Mouse (Mus musculus): ENCODE data around the gene Thsd4. TPM values are rescaled to one million over a fixed set of nuclear protein-coding genes. Genes with fewer than 3 reads are reported as not detected.

Thsd4 gene
- polyA plus RNA-seq, 1 experiment from 2014 or later = 6.0 TPM

GRCm38 (mm10) chr9:60398073-60398472, 123.8 kb downstream of the Thsd4 start:
- no peak for ATAC-seq
- Histone ChIP-seq H3K4me3 (no peak overlapping the region), H3K4me1 (peaks cover 4% of the 10 kb centered on the region; the same call in 1 of the 2 replicates), H3K36me3 (ENCODE audit: poor library complexity, severe bottlenecking) (no peaks in the 10 kb centered on the region), H3K27ac (no peak overlapping the region), H3K9me3 (replicated peaks) (no peaks in the 10 kb centered on the region), H3K4me2 (no peak overlapping the region), H3K27me3 (no peaks in the 10 kb centered on the region), H3K9ac (no peak overlapping the region)
- WGBS = 26% methylated on average over 2 of the region's 2 CpGs

GRCm38 (mm10) chr9:60396096-60396495, 125.8 kb downstream of the Thsd4 start:
- Histone ChIP-seq H3K27me3 (no peaks in the 10 kb centered on the region), H3K9ac (no peak overlapping the region), H3K36me3 (ENCODE audit: poor library complexity, severe bottlenecking) (no peaks in the 10 kb centered on the region), H3K9me3 (replicated peaks) (no peaks in the 10 kb centered on the region), H3K4me1 (peaks cover 4% of the 10 kb centered on the region; the same call in 1 of the 2 replicates), H3K4me2 (no peak overlapping the region), H3K4me3 (no peak overlapping the region), H3K27ac (no peak overlapping the region)
- no peak for ATAC-seq
- 55% methylated on average over 3 of the region's 3 CpGs for WGBS

GRCm38 (mm10) chr9:60392916-60393315, 128.9 kb downstream of the Thsd4 start:
- ATAC-seq = no peak
- no peak overlapping the region for H3K9ac ChIP-seq
- H3K27me3 ChIP-seq = no peaks in the 10 kb centered on the region
- H3K4me2 ChIP-seq = no peak overlapping the region
- WGBS = 92% methylated on average over 4 of the region's 4 CpGs
- H3K27ac ChIP-seq = no peak overlapping the region
- 0 out of 2 replicates have a peak, but pooled peaks cover under 1% of the 10 kb centered on the region for H3K4me1 ChIP-seq
- H3K4me3 ChIP-seq = no peak overlapping the region
- no peaks in the 10 kb centered on the region for H3K9me3 ChIP-seq (replicated peaks)
- H3K36me3 ChIP-seq (ENCODE audit: poor library complexity, severe bottlenecking) = no peaks in the 10 kb centered on the region

GRCm38 (mm10) chr9:60384751-60385150, 137.1 kb downstream of the Thsd4 start:
- H3K9me3 ChIP-seq (replicated peaks) = no peaks in the 10 kb centered on the region
- H3K4me3 ChIP-seq = no peak overlapping the region
- 82% methylated on average over 6 of the region's 6 CpGs for WGBS
- H3K4me1 ChIP-seq = no peaks in the 10 kb centered on the region
- H3K36me3 ChIP-seq (ENCODE audit: poor library complexity, severe bottlenecking) = no peaks in the 10 kb centered on the region
- no peaks in the 10 kb centered on the region for H3K27me3 ChIP-seq
- H3K4me2 ChIP-seq = no peak overlapping the region
- no peak overlapping the region for H3K9ac ChIP-seq
- no peak overlapping the region for H3K27ac ChIP-seq
- ATAC-seq = no peak

- H3K4me1 ChIP-seq = no peaks in the 10 kb centered on the region
- H3K4me3 ChIP-seq = no peak overlapping the region
- H3K9ac ChIP-seq = no peak overlapping the region
- H3K9me3 ChIP-seq (replicated peaks) = no peaks in the 10 kb centered on the region
- no peaks in the 10 kb centered on the region for H3K36me3 ChIP-seq (ENCODE audit: poor library complexity, severe bottlenecking)
- WGBS = 76% methylated on average over 4 of the region's 4 CpGs
- no peak for ATAC-seq
- no peak overlapping the region for H3K4me2 ChIP-seq
- H3K27me3 ChIP-seq = no peaks in the 10 kb centered on the region
- H3K27ac ChIP-seq = no peak overlapping the region
These were observed 138.9 kb downstream of the Thsd4 start for GRCm38 (mm10) chr9:60382941-60383340.

GRCm38 (mm10) chr9:60382526-60382925, 139.3 kb downstream of the Thsd4 start:
- 83% methylated on average over 4 of the region's 4 CpGs for WGBS
- ATAC-seq = no peak
- no peaks in the 10 kb centered on the region for H3K36me3 ChIP-seq (ENCODE audit: poor library complexity, severe bottlenecking)

GRCm38 (mm10) chr9:60381010-60381409, 140.8 kb downstream of the Thsd4 start:
- no peak for ATAC-seq
- no peak overlapping the region for H3K9ac ChIP-seq
- no peaks in the 10 kb centered on the region for H3K36me3 ChIP-seq (ENCODE audit: poor library complexity, severe bottlenecking)
- 86% methylated on average over 2 of the region's 2 CpGs for WGBS
- no peaks in the 10 kb centered on the region for H3K27me3 ChIP-seq
- H3K27ac ChIP-seq = no peak overlapping the region
- H3K4me2 ChIP-seq = no peak overlapping the region
- no peaks in the 10 kb centered on the region for H3K4me1 ChIP-seq
- H3K4me3 ChIP-seq = no peak overlapping the region
- H3K9me3 ChIP-seq (replicated peaks) = no peaks in the 10 kb centered on the region

More at GRCm38 (mm10) chr9:60382526-60382925, 139.3 kb downstream of the Thsd4 start:
- no peak overlapping the region for H3K9ac ChIP-seq
- H3K27me3 ChIP-seq = no peaks in the 10 kb centered on the region
- no peak overlapping the region for H3K4me3 ChIP-seq
- H3K4me2 ChIP-seq = no peak overlapping the region
- no peaks in the 10 kb centered on the region for H3K9me3 ChIP-seq (replicated peaks)
- no peaks in the 10 kb centered on the region for H3K4me1 ChIP-seq
- no peak overlapping the region for H3K27ac ChIP-seq

GRCm38 (mm10) chr9:60380550-60380949, 141.3 kb downstream of the Thsd4 start:
- no peak for ATAC-seq
- 83% methylated on average over 4 of the region's 4 CpGs for WGBS
- H3K4me3 ChIP-seq = no peak overlapping the region

GRCm38 (mm10) chr9:60378235-60378634, 143.6 kb downstream of the Thsd4 start:
- ATAC-seq = no peak
- WGBS = 89% methylated on average over 6 of the region's 6 CpGs
- H3K4me1 ChIP-seq = no peaks in the 10 kb centered on the region

More at GRCm38 (mm10) chr9:60380550-60380949, 141.3 kb downstream of the Thsd4 start:
- Histone ChIP-seq H3K4me2 (no peak overlapping the region), H3K27ac (no peak overlapping the region), H3K4me1 (no peaks in the 10 kb centered on the region), H3K9me3 (replicated peaks) (no peaks in the 10 kb centered on the region), H3K27me3 (no peaks in the 10 kb centered on the region), H3K9ac (no peak overlapping the region), H3K36me3 (ENCODE audit: poor library complexity, severe bottlenecking) (no peaks in the 10 kb centered on the region)

GRCm38 (mm10) chr9:60373161-60373737, 148.6 kb downstream of the Thsd4 start:
- peaks cover 3% of the 10 kb centered on the region; the same call in 1 of the 2 replicates for H3K4me1 ChIP-seq
- no peaks in the 10 kb centered on the region for H3K36me3 ChIP-seq (ENCODE audit: poor library complexity, severe bottlenecking)
- 62% methylated on average over 4 of the region's 4 CpGs for WGBS
- H3K4me3 ChIP-seq = no peak overlapping the region
- H3K9ac ChIP-seq = no peak overlapping the region
- no peak overlapping the region; the same call in 1 of the 2 replicates for H3K27ac ChIP-seq
- H3K4me2 ChIP-seq = no peak overlapping the region
- H3K9me3 ChIP-seq (replicated peaks) = no peaks in the 10 kb centered on the region
- no peaks in the 10 kb centered on the region for H3K27me3 ChIP-seq
- no peak for ATAC-seq

More at GRCm38 (mm10) chr9:60378235-60378634, 143.6 kb downstream of the Thsd4 start:
- H3K27me3 ChIP-seq = no peaks in the 10 kb centered on the region
- no peak overlapping the region for H3K4me2 ChIP-seq
- no peaks in the 10 kb centered on the region for H3K36me3 ChIP-seq (ENCODE audit: poor library complexity, severe bottlenecking)
- H3K4me3 ChIP-seq = no peak overlapping the region
- H3K9ac ChIP-seq = no peak overlapping the region
- no peak overlapping the region for H3K27ac ChIP-seq
- H3K9me3 ChIP-seq (replicated peaks) = no peaks in the 10 kb centered on the region

- H3K4me2 ChIP-seq = no peak overlapping the region
- no peak for ATAC-seq
- WGBS = 77% methylated on average over 9 of the region's 9 CpGs
- H3K27ac ChIP-seq = no peak overlapping the region
- no peaks in the 10 kb centered on the region for H3K9me3 ChIP-seq (replicated peaks)
- H3K36me3 ChIP-seq (ENCODE audit: poor library complexity, severe bottlenecking) = no peaks in the 10 kb centered on the region
- H3K4me1 ChIP-seq = peaks cover 3% of the 10 kb centered on the region; the same call in 1 of the 2 replicates
- H3K4me3 ChIP-seq = no peak overlapping the region
- no peak overlapping the region for H3K9ac ChIP-seq
- H3K27me3 ChIP-seq = no peaks in the 10 kb centered on the region
These were observed 153.3 kb downstream of the Thsd4 start for GRCm38 (mm10) chr9:60368516-60368915.

- H3K36me3 ChIP-seq (ENCODE audit: poor library complexity, severe bottlenecking) = no peaks in the 10 kb centered on the region
- no peak for ATAC-seq
- H3K4me2 ChIP-seq = no peak overlapping the region
- no peaks in the 10 kb centered on the region for H3K9me3 ChIP-seq (replicated peaks)
- H3K27ac ChIP-seq = no peak overlapping the region
- no peaks in the 10 kb centered on the region; the same call in 1 of the 2 replicates for H3K4me1 ChIP-seq
- H3K4me3 ChIP-seq = no peak overlapping the region
- no peaks in the 10 kb centered on the region for H3K27me3 ChIP-seq
- WGBS = 85% methylated on average over 10 of the region's 10 CpGs
- no peak overlapping the region for H3K9ac ChIP-seq
These were observed 154.1 kb downstream of the Thsd4 start for GRCm38 (mm10) chr9:60367617-60368305.
